Mouse (Mus musculus): ENCODE results near the gene Dab1. TPM values are rescaled to one million over a fixed set of nuclear protein-coding genes. Genes with fewer than 3 reads are reported as not detected.

Gene Dab1
- polyA plus RNA-seq, 1 experiment from 2014 or later, result 66.3 TPM

DNA sequence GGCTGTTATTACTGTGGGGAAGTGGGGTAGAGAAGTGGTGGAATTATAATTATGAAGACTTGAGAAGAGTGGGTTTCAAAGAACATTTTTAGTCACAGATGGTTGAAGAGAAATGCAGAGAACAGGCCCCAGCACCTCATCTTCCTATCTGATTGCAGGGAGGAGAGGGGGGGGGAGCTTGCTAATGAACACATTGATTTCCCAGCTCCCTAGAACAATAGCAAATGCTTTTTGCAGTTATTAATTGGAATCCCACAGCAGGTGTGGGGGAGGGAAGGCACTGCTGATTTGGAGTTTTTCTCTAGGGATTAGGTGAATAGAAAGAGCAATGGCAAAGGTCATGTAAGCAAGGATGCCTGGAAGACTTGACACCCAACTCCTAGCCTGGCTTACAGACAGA lies 310.5 kb downstream of the Dab1 start:
- no peak for ATAC-seq (ENCODE audit: low FRiP score, low read depth)
- Histone ChIP-seq H3K27me3 (no peaks in the 10 kb centered on the region), H3K4me3 (no peak overlapping the region), H3K36me3 (no peaks in the 10 kb centered on the region), H3K4me2 (replicated peaks) (no peak overlapping the region), H3K4me1 (peaks cover 20% of the 10 kb centered on the region), H3K9ac (replicated peaks) (no peak overlapping the region), H3K27ac (replicated peaks) (no peak overlapping the region; the same call in 1 of the 2 replicates), H3K9me3 (no peaks in the 10 kb centered on the region)

DNA sequence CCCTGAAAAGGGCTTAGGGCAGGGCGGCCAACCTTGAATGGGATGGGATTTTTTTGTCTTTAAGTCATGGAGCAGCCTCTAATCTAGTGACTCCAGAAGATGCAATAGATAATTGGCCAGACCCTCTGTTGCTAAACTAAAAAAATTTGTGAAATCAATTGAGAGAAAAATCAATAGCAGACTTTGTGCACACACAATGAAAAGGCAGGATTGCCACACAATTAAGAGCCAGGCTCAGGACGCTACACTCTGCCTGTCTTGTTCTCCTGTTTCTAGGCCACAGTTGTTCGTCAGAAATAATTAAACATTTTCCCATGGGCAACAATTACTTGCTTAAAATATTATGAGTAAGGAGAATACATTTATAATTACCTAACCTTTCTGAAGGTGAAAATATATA lies 315.2 kb downstream of the Dab1 start:
- no peak overlapping the region for H3K27ac ChIP-seq (replicated peaks)
- no peak overlapping the region for H3K9ac ChIP-seq (replicated peaks)
- no peak overlapping the region for H3K4me2 ChIP-seq (replicated peaks)
- peaks cover 16% of the 10 kb centered on the region for H3K4me1 ChIP-seq
- H3K9me3 ChIP-seq, result no peaks in the 10 kb centered on the region
- H3K36me3 ChIP-seq, result no peaks in the 10 kb centered on the region
- 51% methylated on average over 3 of the region's 3 CpGs for WGBS
- no peaks in the 10 kb centered on the region for H3K27me3 ChIP-seq
- no peak overlapping the region for H3K4me3 ChIP-seq
- no peak for ATAC-seq (ENCODE audit: low FRiP score, low read depth)

DNA sequence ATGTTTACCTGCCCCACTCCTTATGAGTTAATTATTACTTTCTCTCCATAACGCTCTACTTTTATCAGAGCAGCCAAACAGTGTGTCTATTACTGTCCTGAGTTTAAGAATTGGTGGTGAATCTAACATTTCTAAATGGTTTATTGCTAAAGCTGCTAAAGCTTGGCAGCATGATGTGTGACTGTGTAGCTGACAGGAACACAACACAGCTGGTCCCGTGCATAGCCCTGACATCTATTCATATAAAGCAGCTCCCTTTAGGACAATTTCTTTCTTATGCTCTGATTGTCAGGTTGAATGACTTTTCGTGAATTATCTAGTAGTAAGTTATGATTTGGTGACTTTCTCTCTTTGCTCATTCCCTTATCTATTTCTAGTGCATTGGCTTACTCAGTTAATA lies 329.1 kb downstream of the Dab1 start:
- 84% methylated on average over 3 of the region's 3 CpGs for WGBS
- no peak overlapping the region for H3K4me3 ChIP-seq
- no peaks in the 10 kb centered on the region for H3K36me3 ChIP-seq

DNA sequence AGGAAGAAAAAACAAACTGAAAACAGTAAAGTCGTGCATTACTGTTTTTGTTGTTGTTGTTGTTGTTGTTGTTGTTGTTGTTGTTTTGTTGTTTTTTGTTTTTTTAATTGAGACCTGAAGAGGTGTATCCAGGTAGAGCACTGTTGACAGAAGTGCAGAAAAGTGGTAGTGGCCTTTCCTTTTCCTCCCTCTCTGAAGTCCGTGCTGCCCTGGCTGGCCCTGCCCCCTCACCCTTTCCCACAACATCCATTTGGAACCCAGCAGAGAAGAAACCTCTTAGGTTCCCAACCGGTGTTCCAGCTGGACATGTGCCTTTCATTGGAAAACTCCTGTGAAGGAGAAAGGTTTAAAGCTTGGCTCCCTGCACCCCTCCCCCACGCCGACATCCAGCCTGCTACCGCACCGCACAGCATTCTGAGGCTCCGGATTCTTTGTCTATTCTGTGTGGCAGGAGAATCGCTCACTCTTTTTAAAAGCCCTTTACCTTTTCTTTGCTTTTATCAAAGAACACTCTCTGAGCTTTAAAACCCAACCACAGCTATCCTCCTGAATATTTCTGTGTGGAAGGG lies 334.6 kb downstream of the Dab1 start:
- H3K4me1 ChIP-seq, result peaks cover 5% of the 10 kb centered on the region
- no peak overlapping the region for H3K27ac ChIP-seq (replicated peaks)
- 0 out of 2 replicates have a peak, but pooled peaks have one; percentile 34 for ATAC-seq (ENCODE audit: low FRiP score, low read depth)
- H3K4me3 ChIP-seq, result no peak overlapping the region
- WGBS, result 17% methylated on average over 9 of the region's 9 CpGs
- H3K4me2 ChIP-seq (replicated peaks), result peak overlapping the region; percentile 25; the same call in 1 of the 2 replicates
- no peak overlapping the region for H3K9ac ChIP-seq (replicated peaks)
- H3K36me3 ChIP-seq, result no peaks in the 10 kb centered on the region
- H3K27me3 ChIP-seq, result no peaks in the 10 kb centered on the region
- no peaks in the 10 kb centered on the region for H3K9me3 ChIP-seq

More for the DNA sequence above, 329.1 kb downstream of the Dab1 start:
- H3K9me3 ChIP-seq, result no peaks in the 10 kb centered on the region
- H3K27me3 ChIP-seq, result no peaks in the 10 kb centered on the region
- no peak overlapping the region for H3K27ac ChIP-seq (replicated peaks)
- no peak overlapping the region for H3K9ac ChIP-seq (replicated peaks)
- no peak overlapping the region for H3K4me2 ChIP-seq (replicated peaks)
- ATAC-seq (ENCODE audit: low FRiP score, low read depth), result no peak
- H3K4me1 ChIP-seq, result peaks cover 3% of the 10 kb centered on the region

DNA sequence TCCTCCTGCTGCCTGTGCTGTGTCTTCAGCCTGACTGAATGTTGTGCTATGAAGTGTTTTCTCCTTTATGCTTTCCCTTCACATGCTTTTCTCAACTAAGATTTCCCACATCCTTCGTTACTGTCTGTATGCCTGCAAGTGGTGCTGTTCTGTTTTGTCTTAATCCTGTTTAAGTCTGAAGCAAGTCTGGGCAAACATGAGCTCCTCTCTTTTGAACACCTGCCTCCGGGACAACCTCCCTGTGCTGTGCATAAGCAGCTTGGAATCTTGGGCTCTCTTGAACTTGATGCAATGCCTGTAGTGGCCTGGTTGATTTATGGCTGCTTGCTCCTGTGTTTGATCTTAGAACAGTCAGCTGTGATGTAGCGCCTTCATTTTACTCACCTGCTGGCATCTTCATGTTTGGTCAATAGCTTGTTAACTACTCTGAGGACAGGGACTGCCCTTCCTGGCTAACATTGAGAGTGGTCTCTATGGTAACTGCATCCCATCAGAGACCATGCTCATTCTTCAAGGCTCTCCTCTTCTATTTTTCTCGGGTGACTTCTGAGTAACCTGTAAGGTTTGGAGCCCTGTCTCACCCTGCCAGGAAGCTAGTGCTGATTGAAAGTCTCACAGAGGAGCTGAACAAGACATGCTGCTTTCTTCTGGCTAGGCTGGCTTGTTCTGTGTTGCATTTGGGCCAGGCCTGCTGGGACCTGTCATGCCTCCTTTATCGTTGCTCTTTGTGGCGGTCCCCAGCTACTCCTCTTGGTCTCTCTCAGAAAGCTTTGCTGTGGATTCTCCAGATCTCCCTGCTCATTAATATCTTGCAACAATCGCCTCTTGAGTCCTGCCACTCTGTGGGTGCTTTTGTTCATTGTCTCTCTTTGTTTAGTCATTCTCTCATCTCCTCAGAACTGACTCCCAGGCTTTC lies 342.2 kb downstream of the Dab1 start:
- Histone ChIP-seq H3K9me3 (no peaks in the 10 kb centered on the region), H3K4me1 (peaks cover 5% of the 10 kb centered on the region; the same call in 1 of the 2 replicates), H3K4me2 (replicated peaks) (no peak overlapping the region), H3K9ac (replicated peaks) (no peak overlapping the region), H3K4me3 (no peak overlapping the region), H3K36me3 (no peaks in the 10 kb centered on the region), H3K27ac (replicated peaks) (peak overlapping the region; percentile 42; the same call in 1 of the 2 replicates), H3K27me3 (no peaks in the 10 kb centered on the region)
- no peak for ATAC-seq (ENCODE audit: low FRiP score, low read depth)
- 58% methylated on average over 7 of the region's 7 CpGs for WGBS

GRCm38 (mm10) chr4:103969906-103970305 lies 350.7 kb downstream of the Dab1 start:
- no peak for ATAC-seq (ENCODE audit: low FRiP score, low read depth)
- WGBS, result 85% methylated on average over 9 of the region's 9 CpGs

DNA sequence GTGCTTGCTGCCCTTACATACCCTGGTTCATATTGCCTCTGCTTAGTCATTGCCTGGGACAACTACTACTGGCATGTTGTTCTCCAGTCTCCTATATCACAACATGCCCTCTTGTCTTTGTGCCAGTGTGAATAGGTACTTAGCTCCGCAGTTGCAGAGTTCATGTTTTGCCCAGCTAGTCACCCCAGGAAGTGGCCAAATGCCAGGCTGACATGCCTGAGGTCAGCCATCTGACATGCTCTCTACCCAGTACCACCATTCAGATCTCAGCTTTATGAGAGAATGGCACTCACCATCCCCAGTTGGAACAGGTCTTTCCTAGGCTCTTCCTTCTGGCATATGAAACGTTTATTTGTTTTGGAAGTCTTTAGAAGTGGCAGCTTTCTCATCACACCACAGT lies 355.4 kb downstream of the Dab1 start:
- no peak overlapping the region for H3K27ac ChIP-seq (replicated peaks)
- H3K9me3 ChIP-seq, result no peaks in the 10 kb centered on the region
- ATAC-seq (ENCODE audit: low FRiP score, low read depth), result no peak
- H3K36me3 ChIP-seq, result no peaks in the 10 kb centered on the region
- no peak overlapping the region for H3K4me3 ChIP-seq
- no peaks in the 10 kb centered on the region for H3K27me3 ChIP-seq
- H3K9ac ChIP-seq (replicated peaks), result no peak overlapping the region
- H3K4me1 ChIP-seq, result no peaks in the 10 kb centered on the region
- H3K4me2 ChIP-seq (replicated peaks), result no peak overlapping the region
- WGBS, result 80% methylated on average over 2 of the region's 2 CpGs

More at GRCm38 (mm10) chr4:103969906-103970305, 350.7 kb downstream of the Dab1 start:
- no peaks in the 10 kb centered on the region for H3K27me3 ChIP-seq
- no peak overlapping the region for H3K9ac ChIP-seq (replicated peaks)
- no peaks in the 10 kb centered on the region for H3K4me1 ChIP-seq
- H3K36me3 ChIP-seq, result no peaks in the 10 kb centered on the region
- no peak overlapping the region for H3K4me3 ChIP-seq
- no peaks in the 10 kb centered on the region for H3K9me3 ChIP-seq
- no peak overlapping the region for H3K27ac ChIP-seq (replicated peaks)
- no peak overlapping the region for H3K4me2 ChIP-seq (replicated peaks)

DNA sequence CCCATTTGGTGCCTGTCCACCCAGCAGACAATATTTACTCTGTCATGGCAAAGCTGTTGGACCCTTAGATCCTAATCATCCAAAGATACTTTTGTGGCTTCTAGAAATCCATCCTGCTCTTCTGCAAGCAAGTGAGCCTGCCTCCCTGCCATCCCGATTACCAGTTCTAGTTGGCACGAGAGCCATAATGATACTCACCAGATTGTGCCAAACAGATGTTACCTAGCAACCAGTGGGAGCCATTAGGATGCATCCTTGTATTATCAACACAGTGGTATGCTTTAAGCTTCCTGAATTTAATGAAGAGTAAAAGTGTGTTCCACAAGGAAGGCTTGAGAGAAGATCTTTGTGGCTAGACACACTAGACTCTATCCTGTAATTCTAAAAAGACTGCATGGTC lies 355.8 kb downstream of the Dab1 start:
- Histone ChIP-seq H3K27ac (replicated peaks) (no peak overlapping the region), H3K4me1 (no peaks in the 10 kb centered on the region), H3K9ac (replicated peaks) (no peak overlapping the region), H3K9me3 (no peaks in the 10 kb centered on the region), H3K4me3 (no peak overlapping the region), H3K27me3 (no peaks in the 10 kb centered on the region), H3K36me3 (no peaks in the 10 kb centered on the region), H3K4me2 (replicated peaks) (no peak overlapping the region)
- ATAC-seq (ENCODE audit: low FRiP score, low read depth), result no peak
- 83% methylated on average over 2 of the region's 2 CpGs for WGBS

- Histone ChIP-seq H3K36me3 (no peaks in the 10 kb centered on the region), H3K27ac (replicated peaks) (no peak overlapping the region), H3K4me1 (peaks cover 3% of the 10 kb centered on the region; the same call in 1 of the 2 replicates), H3K27me3 (no peaks in the 10 kb centered on the region), H3K4me3 (no peak overlapping the region), H3K9ac (replicated peaks) (no peak overlapping the region), H3K4me2 (replicated peaks) (no peak overlapping the region), H3K9me3 (no peaks in the 10 kb centered on the region)
- ATAC-seq (ENCODE audit: low FRiP score, low read depth), result no peak
- 80% methylated on average over 3 of the region's 3 CpGs for WGBS
These were observed 374.7 kb downstream of the Dab1 start for GRCm38 (mm10) chr4:103993884-103994283.

DNA sequence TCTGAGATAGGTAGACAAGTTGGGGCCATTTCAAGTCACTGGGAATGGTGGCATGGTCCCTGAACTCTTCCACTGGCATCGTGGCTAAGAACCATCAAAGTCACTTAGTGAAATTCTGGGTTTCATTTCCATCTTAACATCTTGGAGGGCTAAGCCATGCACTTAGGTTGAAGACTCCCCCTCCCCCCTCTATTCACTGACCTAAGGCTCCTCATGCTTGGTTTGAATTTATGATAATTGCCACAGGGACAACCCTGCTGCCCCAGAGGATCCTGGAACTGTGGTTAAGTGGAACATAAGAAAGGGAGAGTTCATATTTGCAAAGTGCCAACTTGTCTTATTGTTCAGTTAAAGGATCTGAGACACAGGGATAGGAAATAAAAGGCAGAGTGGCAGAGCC lies 375.2 kb downstream of the Dab1 start:
- H3K9ac ChIP-seq (replicated peaks), result no peak overlapping the region
- H3K27ac ChIP-seq (replicated peaks), result no peak overlapping the region
- H3K27me3 ChIP-seq, result no peaks in the 10 kb centered on the region
- no peak overlapping the region for H3K4me2 ChIP-seq (replicated peaks)
- ATAC-seq (ENCODE audit: low FRiP score, low read depth), result no peak
- no peak overlapping the region for H3K4me3 ChIP-seq
- H3K36me3 ChIP-seq, result no peaks in the 10 kb centered on the region
- H3K4me1 ChIP-seq, result peaks cover 3% of the 10 kb centered on the region; the same call in 1 of the 2 replicates
- no peaks in the 10 kb centered on the region for H3K9me3 ChIP-seq
- 68% methylated on average over 1 of the region's 1 CpGs for WGBS

DNA sequence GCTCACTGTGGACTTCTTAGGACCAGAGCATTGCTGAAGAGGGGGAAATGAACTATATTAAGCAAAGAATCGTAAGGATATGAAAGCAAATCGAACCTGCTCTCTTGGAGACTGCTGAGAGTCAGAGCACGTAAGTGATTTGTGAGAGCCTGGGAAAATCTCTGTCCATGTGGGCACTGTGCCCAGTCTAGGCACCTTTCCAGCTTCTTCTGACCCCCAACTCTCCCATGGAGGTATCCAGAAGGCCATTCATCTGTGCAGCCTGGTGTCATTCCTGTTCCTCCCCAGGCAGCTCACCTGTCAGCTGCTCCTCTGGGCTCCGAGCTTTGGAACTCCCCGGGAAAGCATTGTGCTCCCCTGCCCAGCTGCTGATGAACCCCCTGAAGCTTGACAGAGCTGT lies 389.2 kb downstream of the Dab1 start:
- ATAC-seq (ENCODE audit: low FRiP score, low read depth), result no peak
- 77% methylated on average over 5 of the region's 5 CpGs for WGBS
- no peak overlapping the region for H3K4me2 ChIP-seq (replicated peaks)
- no peaks in the 10 kb centered on the region for H3K27me3 ChIP-seq
- no peak overlapping the region for H3K9ac ChIP-seq (replicated peaks)
- no peaks in the 10 kb centered on the region for H3K36me3 ChIP-seq
- H3K27ac ChIP-seq (replicated peaks), result no peak overlapping the region
- H3K9me3 ChIP-seq, result no peaks in the 10 kb centered on the region
- H3K4me3 ChIP-seq, result no peak overlapping the region
- peaks cover 8% of the 10 kb centered on the region; the same call in 1 of the 2 replicates for H3K4me1 ChIP-seq

- no peaks in the 10 kb centered on the region for H3K27me3 ChIP-seq
- peaks cover 8% of the 10 kb centered on the region; the same call in 1 of the 2 replicates for H3K4me1 ChIP-seq
- no peak overlapping the region for H3K27ac ChIP-seq (replicated peaks)
- 77% methylated on average over 4 of the region's 4 CpGs for WGBS
- no peak overlapping the region for H3K4me2 ChIP-seq (replicated peaks)
- no peak overlapping the region for H3K9ac ChIP-seq (replicated peaks)
- no peaks in the 10 kb centered on the region for H3K9me3 ChIP-seq
- ATAC-seq (ENCODE audit: low FRiP score, low read depth), result no peak
- no peak overlapping the region for H3K4me3 ChIP-seq
- no peaks in the 10 kb centered on the region for H3K36me3 ChIP-seq
These were observed 392.5 kb downstream of the Dab1 start for GRCm38 (mm10) chr4:104011683-104012082.
